Mouse (Mus musculus) heart, embryonic 14.5 days (tissue): ENCODE measurements around the gene 1700016D06Rik. TPM values are rescaled to one million over a fixed set of nuclear protein-coding genes. Genes with fewer than 3 reads are reported as not detected.

ENCODE experiments used
- ATAC-seq: fragments of 200-750 bp; cut with Nextera tagmentation; 2 replicates; pipeline ENCODE4 v1.8.0; 2017; ENCODE audit warnings: low read depth, moderate TSS enrichment; ENCODE audit not compliant: insufficient number of reproducible peaks, insufficient read depth, low FRiP score
- H3K27ac ChIP-seq, 2 experiments: fragments of 200-500 bp in 1 of 2; fragments of 300-500 bp in 1 of 2; sonication (generic) in 1 of 2; replicated peaks in 1 of 2; 2 replicates each; pipeline ENCODE4 v1.5.1; 2012 to 2014; ENCODE audit warnings: low read depth in 2 of 2, low read length in 2 of 2, control low read depth in 1 of 2, mild to moderate bottlenecking in 1 of 2, mixed read lengths in 1 of 2; ENCODE audit not compliant: control insufficient read depth in 1 of 2, insufficient read depth in 1 of 2
- H3K27me3 ChIP-seq: fragments of 300-500 bp; sonication (generic); 2 replicates; pipeline ENCODE4 v1.6.1; 2014; ENCODE audit warnings: mild to moderate bottlenecking, low read length, control low read depth; ENCODE audit not compliant: control insufficient read depth, insufficient read depth
- H3K36me3 ChIP-seq: fragments of 300-500 bp; sonication (generic); 2 replicates; pipeline ENCODE4 v1.6.1; 2014; ENCODE audit warnings: mild to moderate bottlenecking, control low read depth, low read length, mixed read lengths; ENCODE audit not compliant: control insufficient read depth, insufficient read depth
- H3K4me1 ChIP-seq, 2 experiments: fragments of 200-500 bp in 1 of 2; fragments of 300-500 bp in 1 of 2; sonication (generic) in 1 of 2; 2 replicates each; pipeline ENCODE4 v1.6.1; 2012 to 2014; ENCODE audit warnings: low read length in 2 of 2, control low read depth in 1 of 2, mixed read lengths in 1 of 2; ENCODE audit not compliant: control insufficient read depth in 2 of 2, insufficient read depth in 2 of 2
- H3K4me2 ChIP-seq: fragments of 300-500 bp; sonication (generic); 2 replicates; pipeline ENCODE4 v1.6.1; 2014; ENCODE audit warnings: mild to moderate bottlenecking, low read length
- H3K4me3 ChIP-seq, 2 experiments: fragments of 200-500 bp in 1 of 2; fragments of 300-500 bp in 1 of 2; sonication (generic) in 1 of 2; 2 replicates each; pipeline ENCODE4 v1.5.1; 2012 to 2014; ENCODE audit warnings: low read length in 2 of 2, mild to moderate bottlenecking in 2 of 2, control low read depth in 1 of 2, low read depth in 1 of 2, moderate library complexity in 1 of 2; ENCODE audit not compliant: control insufficient read depth in 1 of 2, insufficient read depth in 1 of 2
- H3K9ac ChIP-seq: fragments of 300-500 bp; sonication (generic); 2 replicates; pipeline ENCODE4 v1.6.1; 2014; ENCODE audit warnings: mild to moderate bottlenecking, low read length
- H3K9me3 ChIP-seq: fragments of 300-500 bp; sonication (generic); 2 replicates; pipeline ENCODE4 v1.6.1; 2016; ENCODE audit warnings: low read length, control low read depth; ENCODE audit not compliant: control insufficient read depth
- WGBS: fragments of 180-500 bp; shearing (Covaris S2); extraction: QIAGEN DNeasy Blood & Tissue Kit; methylation state at CpG from one replicate; pipeline ENCODE4 v1.1.7; 2014; 5-methylcytosine and 5-hydroxymethylcytosine counted together
- polyA plus RNA-seq: library from polyadenylated mRNA; unstranded; fragments of >200 nt; fragmentation: Nextera tagmentation; extraction: Ambion mirVana; gene quantifications from 2 replicates; pipeline ENCODE4 v1.2.1, GENCODE M21; 2014

Gene 1700016D06Rik
- polyA plus RNA-seq, 1 experiment from 2014 or later = not detected

DNA sequence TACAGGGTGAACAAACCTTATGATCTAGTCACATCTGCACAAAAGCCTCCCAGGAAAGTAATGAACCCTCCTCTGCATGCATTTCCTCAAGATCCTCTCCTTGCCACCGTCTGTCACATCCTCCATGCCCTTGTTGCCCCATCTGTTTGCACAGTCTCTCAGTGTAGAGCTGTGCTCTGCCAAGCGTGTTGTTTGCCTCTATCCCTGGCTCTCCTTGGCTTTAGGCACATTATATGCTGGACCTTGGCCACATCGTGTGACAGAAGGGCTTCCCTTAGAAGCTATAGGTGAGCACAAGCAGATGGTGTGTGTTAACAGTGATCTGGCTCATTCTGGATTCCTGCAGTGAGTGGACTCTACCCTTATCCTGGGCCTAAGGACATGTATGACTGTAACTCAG, 38.9 kb downstream of the 1700016D06Rik start:
- H3K36me3 ChIP-seq = no peaks in the 10 kb centered on the region
- 84% methylated on average over 3 of the region's 3 CpGs for WGBS
- H3K27ac ChIP-seq = no peak overlapping the region
- no peak overlapping the region for H3K9ac ChIP-seq
- no peak overlapping the region for H3K4me3 ChIP-seq
- ATAC-seq = no peak
- H3K9me3 ChIP-seq = no peaks in the 10 kb centered on the region
- H3K27me3 ChIP-seq = no peaks in the 10 kb centered on the region
- H3K4me1 ChIP-seq = no peaks in the 10 kb centered on the region
- H3K4me2 ChIP-seq = no peak overlapping the region

DNA sequence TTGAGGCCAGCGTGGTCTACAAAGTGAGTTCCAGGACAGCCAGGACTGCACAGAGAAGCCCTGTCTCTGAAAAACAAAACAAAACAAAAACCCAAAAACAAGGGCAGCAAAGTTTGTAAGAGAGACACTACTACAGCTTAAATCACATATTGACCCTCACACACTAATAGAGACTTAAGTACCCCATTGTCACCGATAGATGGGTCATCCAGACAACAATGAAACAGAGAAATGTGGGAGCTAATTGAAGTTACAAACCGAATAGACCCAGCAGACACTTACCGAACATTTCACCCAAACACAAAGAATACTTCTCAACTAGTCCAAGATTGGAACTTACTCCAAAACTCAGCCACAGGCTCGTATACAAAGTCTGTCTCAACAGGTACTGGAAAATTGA, 50.8 kb downstream of the 1700016D06Rik start:
- Histone ChIP-seq H3K36me3 (no peaks in the 10 kb centered on the region), H3K27me3 (no peaks in the 10 kb centered on the region), H3K4me3 (no peak overlapping the region), H3K4me1 (no peaks in the 10 kb centered on the region), H3K9me3 (no peaks in the 10 kb centered on the region), H3K9ac (no peak overlapping the region), H3K4me2 (no peak overlapping the region), H3K27ac (no peak overlapping the region)
- 90% methylated on average over 5 of the region's 5 CpGs for WGBS
- no peak for ATAC-seq

DNA sequence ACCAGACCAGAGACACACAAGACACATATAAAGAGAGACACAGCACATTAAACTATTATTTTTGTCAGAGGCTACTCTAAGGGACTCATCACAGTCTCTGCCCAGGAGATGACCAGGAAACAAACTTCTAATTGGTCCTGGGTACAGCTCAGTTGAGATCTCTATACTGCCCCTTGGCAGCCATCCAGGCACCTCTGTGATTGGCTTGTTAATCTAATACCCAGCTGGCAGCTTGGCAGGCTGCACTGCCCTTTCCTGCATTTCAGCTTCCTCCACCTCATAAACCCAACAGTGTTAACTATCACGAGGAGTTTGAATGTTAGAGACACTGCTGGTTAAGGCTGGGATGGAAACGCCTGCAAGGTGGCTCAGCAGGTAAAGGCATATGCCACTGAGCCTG, 57.7 kb downstream of the 1700016D06Rik start:
- no peak for ATAC-seq
- WGBS = 75% methylated on average over 2 of the region's 2 CpGs
- H3K27me3 ChIP-seq = no peaks in the 10 kb centered on the region
- H3K36me3 ChIP-seq = no peaks in the 10 kb centered on the region
- peaks cover 5% of the 10 kb centered on the region; the same call in 1 of the 2 replicates for H3K9me3 ChIP-seq
- H3K4me3 ChIP-seq = no peak overlapping the region
- H3K9ac ChIP-seq = no peak overlapping the region
- no peak overlapping the region for H3K27ac ChIP-seq
- peaks cover 0 to 4% of the 10 kb centered on the region in 2 experiments; a peak in 2 of 4 replicates for H3K4me1 ChIP-seq
- H3K4me2 ChIP-seq = no peak overlapping the region

DNA sequence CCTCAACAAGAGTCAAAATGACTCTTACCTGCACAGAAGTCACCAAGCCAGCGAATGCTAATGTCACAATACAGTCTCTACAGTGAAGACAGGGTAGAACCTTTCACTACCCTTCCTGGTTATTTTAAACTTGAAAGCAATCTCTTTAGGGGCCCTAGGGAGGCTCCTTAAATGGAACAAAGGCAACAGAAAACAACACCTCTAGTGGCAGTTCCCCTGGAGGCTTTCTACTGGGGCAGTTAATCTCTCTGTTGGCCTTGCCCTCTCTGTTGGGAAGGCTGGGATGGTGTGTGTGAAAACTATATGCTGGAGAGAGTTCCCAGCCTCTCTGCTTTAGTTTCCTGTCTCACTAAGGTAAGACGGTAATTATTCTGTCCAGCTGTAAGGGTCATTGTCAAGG, 60.3 kb downstream of the 1700016D06Rik start:
- 53% methylated on average over 2 of the region's 2 CpGs for WGBS
- Histone ChIP-seq H3K27ac (0 out of 4 replicates have a peak overlapping the region, but pooled peaks of 1 of the 2 experiments have one; percentile 6), H3K4me3 (no peak overlapping the region), H3K9me3 (peaks cover 5% of the 10 kb centered on the region; the same call in 1 of the 2 replicates), H3K4me2 (no peak overlapping the region), H3K27me3 (no peaks in the 10 kb centered on the region), H3K4me1 (peaks cover 0 to 8% of the 10 kb centered on the region in 2 experiments; a peak in 2 of 4 replicates), H3K36me3 (no peaks in the 10 kb centered on the region), H3K9ac (no peak overlapping the region)
- no peak for ATAC-seq

DNA sequence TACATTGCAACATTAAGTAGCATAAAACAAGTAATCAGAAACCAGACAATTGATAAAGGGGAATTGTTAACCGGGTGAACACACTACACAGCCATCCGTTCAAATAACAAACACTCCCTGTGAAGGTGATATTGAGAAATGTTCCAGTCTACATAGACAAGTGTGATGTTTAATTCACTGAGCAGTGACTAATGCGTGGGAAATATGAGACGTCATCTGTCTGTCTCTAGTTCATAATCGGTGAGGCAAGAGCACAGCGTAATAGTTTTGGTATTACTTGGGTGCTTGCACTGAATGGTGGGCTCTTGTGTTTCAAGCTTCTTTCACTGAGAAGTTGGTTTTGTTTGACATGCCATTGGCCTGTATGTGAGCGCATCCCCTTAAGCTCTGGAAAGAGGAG, 63.3 kb downstream of the 1700016D06Rik start:
- H3K27ac ChIP-seq = no peak overlapping the region
- no peak overlapping the region for H3K4me3 ChIP-seq
- H3K36me3 ChIP-seq = no peaks in the 10 kb centered on the region
- peaks cover 5 to 22% of the 10 kb centered on the region in 2 experiments for H3K4me1 ChIP-seq
- WGBS = 90% methylated on average over 7 of the region's 7 CpGs
- ATAC-seq = no peak
- peaks cover 5% of the 10 kb centered on the region; the same call in 1 of the 2 replicates for H3K9me3 ChIP-seq
- no peaks in the 10 kb centered on the region for H3K27me3 ChIP-seq
- no peak overlapping the region for H3K9ac ChIP-seq
- H3K4me2 ChIP-seq = no peak overlapping the region

DNA sequence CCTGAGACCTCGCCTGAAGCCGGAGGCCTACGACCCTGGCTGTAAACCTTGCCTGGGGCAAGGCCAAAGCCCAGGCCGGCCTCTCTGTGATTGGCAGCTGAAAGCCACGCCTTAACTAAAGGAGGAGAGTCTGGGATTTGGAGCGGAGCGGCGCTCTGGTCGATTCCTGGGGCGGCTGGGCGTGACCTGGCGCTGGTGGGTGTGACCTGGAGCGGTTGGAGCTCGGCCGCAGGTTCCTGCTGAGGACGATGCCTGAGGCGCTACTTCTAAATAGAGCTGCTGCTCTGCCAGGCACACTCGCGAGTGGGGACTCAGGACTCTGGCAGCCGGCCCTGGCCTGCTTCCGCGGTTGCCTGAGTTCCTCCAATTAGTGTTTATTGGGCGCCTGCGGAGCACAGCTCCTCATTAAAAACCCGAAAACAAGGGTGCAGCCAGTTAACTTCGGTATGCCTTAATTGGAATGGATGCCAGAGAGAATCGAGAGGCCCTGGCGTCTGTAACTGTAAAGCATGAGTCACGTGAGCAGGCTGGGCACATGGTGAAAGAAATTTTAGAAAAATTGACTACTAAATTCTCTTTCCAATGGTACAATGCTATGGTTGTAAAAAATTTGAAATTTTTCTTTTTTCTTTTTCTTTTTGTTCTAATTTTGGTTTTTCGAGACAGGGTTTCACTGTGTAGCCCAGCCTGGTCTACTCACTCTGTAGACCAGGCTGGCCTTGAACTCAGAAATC, 64.4 kb downstream of the 1700016D06Rik start:
- H3K4me3 ChIP-seq = peak overlapping the region; percentile 74 to 98
- H3K4me2 ChIP-seq = peak overlapping the region; percentile 77
- 5% methylated on average over 30 of the region's 30 CpGs for WGBS
- H3K36me3 ChIP-seq = peaks cover 5% of the 10 kb centered on the region
- peak overlapping the region; percentile 99 for H3K9ac ChIP-seq
- no peaks in the 10 kb centered on the region for H3K27me3 ChIP-seq
- H3K9me3 ChIP-seq = peaks cover 2% of the 10 kb centered on the region; the same call in 1 of the 2 replicates
- ATAC-seq = peak; percentile 63
- H3K4me1 ChIP-seq = peaks cover 7 to 32% of the 10 kb centered on the region in 2 experiments
- peak overlapping the region; percentile 72 to 98 for H3K27ac ChIP-seq

DNA sequence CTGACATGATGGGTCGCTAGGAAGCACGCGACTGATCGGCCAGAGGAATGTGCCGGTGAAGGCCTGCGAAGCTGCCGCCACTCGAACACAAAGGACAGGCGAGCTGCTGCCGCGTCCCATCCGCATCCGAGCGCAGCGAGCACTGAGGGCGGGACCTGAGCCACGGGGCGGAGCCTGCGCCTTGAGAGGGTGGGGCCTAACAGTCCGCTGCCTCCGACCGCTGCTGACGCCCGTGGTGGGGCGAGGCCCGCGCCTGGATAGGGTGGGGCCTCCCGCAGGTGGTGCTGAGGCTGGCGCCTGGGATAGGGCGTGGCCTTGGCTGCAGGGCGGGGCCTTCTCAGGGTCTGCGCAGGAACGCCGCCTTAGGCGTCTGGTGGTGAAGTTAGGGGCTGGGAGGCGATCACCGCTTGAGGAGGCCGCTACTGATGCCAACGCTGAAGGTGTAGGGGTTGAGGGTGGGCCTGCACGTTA, 65.2 kb downstream of the 1700016D06Rik start, which contains the start of gene Ankrd10:
Gene Ankrd10 (minus strand): TSS at position 147 of the 471 bp plus-strand sequence.
- H3K27me3 ChIP-seq = no peaks in the 10 kb centered on the region
- peaks cover 14% of the 10 kb centered on the region for H3K36me3 ChIP-seq
- no peaks in the 10 kb centered on the region for H3K9me3 ChIP-seq
- peak within 1 kb of the TSS; percentile 92 to 98 for H3K27ac ChIP-seq
- WGBS = under 1% methylated on average over 30 of the region's 40 CpGs
- peak within 1 kb of the TSS; percentile 74 to 98 for H3K4me3 ChIP-seq
- ATAC-seq = peak; percentile 95
- H3K4me2 ChIP-seq = peak within 1 kb of the TSS; percentile 77
- H3K9ac ChIP-seq = peak within 1 kb of the TSS; percentile 99
- H3K4me1 ChIP-seq = peaks cover 9 to 38% of the 10 kb centered on the region in 2 experiments
